Mouse (Mus musculus) granulocyte monocyte progenitor cell, adult 5-6 weeks (primary cell): Measurements from ENCODE around the gene Rapgef1. TPM values are rescaled to one million over a fixed set of nuclear protein-coding genes. Genes with fewer than 3 reads are reported as not detected.
A peak's percentile ranks its signal among the peaks of the same experiment; 100 is the strongest.
"Not testable (repeated sequence)": the region's sequence is repeated elsewhere in the genome, so short reads cannot be mapped to it uniquely, and the experiment has no call there.

Source experiments
- ATAC-seq: replicated peaks from 2 replicates; pipeline ENCODE4 v1.8.0; 2016; ENCODE audit warnings: mild to moderate bottlenecking, moderate TSS enrichment, inconsistent platforms; ENCODE audit not compliant: poor library complexity, severe bottlenecking
- total RNA-seq, 2 experiments: library from RNA; stranded (forward) in 1 of 2; stranded (reverse) in 1 of 2; fragments of 200-712, 200-1000 nt in 1 of 2; fragments of >200 nt in 1 of 2; fragmentation: Nextera tagmentation in 1 of 2; gene quantifications; 2 replicates each; pipeline ENCODE4 v1.2.3; 2014 to 2017

Rapgef1 gene
- total RNA-seq, 2 experiments from 2014 or later = 21.9 to 31.9 TPM

DNA sequence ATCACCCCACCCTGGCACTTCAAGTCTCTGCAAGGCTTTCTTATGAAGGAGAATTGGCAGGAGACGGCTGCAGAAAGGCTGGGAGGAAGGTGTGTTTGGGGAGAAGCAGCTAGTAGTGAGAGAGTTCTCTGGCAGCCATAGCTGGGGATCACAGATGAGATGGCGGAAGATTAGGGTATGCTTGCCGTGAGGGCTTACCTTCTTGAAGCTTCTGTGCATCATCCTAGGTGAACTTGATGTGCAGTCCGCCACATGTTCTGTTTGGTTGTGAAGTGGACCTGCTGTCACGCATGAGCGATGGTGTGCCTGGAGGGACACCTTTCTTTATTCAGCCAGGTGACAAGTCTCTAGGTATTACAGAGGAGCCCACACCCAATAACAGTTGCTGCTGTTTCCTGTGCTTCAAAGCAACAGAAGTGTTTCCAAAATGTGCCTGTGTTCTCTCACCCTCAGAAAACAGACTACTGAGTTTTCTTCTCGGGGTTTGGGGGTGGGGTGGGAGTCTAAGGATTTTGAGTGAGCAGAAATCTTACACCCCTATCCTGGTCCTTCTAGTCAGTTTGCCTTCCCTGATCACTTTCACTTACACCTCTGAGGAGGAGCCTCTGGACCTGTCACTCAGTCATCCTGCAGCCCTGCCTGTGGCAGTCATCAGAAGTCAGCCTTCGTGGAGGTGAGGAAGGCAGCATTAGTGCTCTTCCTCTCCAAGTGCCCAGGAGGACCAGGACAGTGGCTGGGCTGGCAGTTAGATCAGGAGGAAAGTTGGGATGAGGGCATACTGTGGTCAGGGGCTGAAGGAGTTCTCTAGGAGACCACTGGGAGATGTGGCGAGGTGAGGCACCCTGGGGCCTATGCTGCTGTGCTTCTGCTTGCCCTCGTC lies 2.8 kb downstream of the Rapgef1 start:
- ATAC-seq = no peak

DNA sequence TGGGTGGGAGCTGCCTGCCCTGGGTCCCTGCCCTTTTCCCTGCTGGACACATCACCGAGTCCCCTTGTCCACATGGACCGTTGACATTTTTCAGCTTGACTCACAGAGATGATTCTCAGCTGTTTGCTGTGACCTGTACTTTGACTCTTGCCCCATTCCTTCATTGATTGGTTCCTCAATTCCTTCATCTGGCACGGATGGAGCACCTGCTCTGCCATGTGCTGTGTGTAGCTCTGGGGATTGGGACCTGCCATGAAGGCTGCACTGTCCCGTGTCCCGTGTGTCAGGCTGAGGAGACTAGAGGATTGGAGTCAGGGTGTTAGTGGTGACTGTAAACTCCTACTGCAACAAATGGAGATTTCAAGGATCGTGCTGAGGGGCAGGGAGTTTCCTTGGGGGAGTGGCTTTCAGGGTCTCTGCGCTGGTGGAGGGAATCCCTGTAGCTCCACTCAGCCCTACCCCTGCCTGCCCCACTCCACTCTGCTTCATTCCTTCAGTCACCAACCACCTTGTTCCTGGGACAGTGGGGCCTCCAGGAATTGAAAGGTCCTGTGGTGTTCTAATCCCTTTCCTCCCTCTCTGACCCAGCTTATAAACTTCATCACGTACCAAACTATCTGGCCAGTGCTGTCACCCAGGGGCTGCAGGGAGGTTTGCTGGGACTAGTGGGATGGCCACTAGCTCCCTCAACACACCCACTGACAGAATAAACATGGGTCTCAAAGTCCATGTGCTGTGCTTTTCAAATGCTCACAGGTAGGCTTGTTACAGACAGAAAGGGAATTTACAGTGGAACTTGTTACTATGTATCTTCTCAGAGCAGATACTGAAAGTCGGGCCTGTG lies 3.9 kb downstream of the Rapgef1 start:
- no peak for ATAC-seq

DNA sequence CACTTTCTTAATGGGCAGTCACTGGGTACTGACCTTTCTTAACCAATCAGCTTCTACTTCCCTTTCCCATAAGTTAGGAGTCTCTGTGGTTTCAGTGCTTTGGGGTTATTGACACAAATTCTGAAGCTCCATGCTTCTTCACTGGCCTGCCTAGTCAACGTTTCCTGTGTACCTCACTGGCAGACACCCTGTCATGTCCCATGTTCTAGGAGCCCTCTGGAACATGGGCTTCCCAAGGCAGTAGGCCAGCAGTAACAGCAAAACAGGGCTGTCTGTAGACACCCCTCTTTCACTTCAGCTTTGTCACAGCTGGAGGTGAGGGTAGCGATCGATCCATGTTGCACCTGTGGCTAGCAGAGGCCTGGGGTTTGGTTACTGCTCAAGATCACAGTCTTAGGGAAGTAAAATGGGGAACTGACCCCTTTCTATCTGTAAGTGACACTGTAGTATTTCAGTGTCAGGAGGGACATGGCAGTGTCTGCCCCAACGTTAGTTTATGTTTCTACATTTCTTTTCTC lies 4.6 kb downstream of the Rapgef1 start:
- ATAC-seq = peak; percentile 72

DNA sequence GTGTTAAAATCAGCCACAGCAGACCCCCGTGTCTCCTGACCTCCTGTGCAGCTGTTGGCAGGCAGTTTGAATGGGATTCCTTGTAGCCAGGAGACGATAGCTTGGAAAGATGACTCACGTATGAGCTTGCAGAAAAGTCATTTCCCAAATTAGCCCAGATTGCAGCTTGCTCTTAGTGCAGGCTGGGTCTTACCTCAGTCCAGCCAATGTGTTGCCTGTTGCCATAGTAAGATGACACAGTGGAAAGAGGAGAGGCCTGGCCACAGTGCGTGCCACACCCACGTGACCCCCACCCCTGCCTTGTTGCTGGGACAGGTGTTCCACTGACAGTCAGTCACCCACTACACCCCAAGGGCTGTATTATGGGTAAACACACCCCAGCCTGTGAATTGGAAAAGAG lies 5.2 kb downstream of the Rapgef1 start:
- peak; percentile 67 for ATAC-seq

DNA sequence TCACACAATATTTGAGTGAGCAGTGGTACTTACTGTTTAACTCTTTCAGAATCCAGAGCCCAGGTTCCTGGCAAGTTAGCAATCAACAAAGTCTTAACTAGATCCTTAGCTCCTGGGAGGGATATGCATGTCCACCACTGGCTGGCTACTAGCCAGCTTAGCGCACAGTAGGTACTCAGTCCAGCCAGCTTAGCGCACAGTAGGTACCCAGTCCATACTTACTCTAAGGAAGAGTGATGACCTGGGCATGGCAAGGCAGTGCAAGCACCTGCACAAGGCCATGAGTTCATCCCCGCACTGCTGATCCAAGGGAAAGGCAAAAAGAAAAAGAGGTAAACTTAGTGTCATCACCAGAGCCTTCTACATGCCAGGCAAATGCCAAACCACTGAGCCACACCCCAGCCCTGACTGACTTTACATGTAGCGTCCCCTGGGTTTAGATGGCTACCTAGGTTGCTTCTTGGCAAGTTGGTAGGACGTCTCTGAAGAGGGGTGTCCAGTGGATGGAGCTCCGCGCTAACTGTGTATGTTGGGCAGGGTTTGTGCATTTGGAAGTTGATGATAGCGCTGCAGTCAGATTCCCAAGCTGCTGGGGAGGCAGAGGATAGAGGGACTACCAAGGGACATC lies 6.2 kb downstream of the Rapgef1 start:
- no peak for ATAC-seq

DNA sequence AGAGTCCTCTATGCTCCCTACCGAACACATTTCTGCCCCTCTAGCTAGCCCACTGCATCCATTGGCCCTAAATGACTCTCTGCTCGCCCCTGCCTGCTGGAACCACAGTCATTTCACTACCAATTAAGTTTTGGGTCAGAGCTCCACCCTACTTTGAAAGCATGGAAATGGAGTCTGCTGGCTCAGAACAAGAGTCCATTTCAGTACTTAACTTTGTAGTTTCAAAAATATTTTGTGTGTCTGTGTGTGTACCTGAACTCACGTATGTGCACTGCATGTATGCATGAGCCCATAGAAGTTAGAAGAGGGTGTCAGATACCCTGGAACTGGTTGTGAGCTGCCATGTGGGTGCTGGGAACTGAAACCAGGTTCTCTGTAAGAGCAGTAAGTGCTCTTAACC lies 7.8 kb downstream of the Rapgef1 start:
- ATAC-seq = no peak

DNA sequence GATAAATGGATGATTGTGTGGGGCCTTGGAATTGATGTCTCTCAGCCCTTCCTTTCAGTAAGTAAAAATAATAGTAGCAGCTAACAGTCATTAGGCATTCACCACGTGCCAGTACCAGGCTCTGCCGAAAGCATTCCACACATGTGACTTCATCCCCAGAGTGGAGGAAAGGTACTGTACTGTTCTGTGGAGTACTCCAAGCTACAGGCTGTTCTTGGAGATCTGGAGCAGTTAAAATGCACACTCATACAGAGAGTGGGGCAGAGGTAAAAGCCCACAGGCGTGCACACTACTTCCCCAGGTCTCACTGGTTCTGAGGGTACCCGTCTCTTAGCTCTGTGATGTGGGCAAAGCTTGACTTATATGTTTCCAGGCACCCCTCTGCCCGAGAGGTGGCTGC lies 8.7 kb downstream of the Rapgef1 start:
- ATAC-seq = no peak

DNA sequence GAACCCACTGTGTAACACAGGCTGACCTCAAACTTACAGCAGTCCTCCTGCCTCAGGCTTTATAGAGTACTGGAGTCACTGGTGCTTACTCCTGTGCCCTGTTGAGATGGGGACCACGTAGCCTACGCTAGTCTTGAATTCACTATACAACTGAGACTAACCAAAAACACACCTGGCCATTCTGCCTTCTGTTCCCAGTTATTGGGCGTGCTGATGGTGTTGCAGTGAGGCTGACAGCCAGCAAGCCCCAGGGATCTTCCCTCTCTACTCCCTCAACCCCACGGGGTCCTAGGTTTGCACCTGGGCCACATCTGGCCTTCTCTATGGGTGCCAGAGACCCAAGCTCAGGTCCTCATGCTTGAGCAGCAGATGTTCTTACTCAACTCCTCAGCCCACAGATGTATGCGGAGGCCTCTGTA lies 9.3 kb downstream of the Rapgef1 start:
- ATAC-seq = no peak

DNA sequence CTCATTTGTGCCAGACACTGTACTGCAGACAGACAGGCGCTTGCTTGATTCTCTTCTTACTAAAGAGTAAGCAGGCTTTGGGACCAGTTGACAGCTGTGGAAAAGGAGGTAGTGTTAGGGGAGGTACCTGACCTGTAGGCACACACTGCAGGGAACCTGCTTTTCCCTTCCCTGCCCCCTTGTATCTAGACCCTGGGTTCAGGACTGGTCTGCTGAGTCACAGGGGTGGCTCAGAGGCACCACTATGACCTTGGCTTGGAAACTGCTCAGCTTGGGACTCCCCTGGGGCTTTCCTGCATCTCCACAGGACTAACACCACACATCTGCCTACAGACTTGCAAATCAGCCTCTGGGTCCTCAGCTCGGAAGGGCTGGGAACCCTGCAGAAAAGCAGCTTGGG lies 9.8 kb downstream of the Rapgef1 start:
- no peak for ATAC-seq

DNA sequence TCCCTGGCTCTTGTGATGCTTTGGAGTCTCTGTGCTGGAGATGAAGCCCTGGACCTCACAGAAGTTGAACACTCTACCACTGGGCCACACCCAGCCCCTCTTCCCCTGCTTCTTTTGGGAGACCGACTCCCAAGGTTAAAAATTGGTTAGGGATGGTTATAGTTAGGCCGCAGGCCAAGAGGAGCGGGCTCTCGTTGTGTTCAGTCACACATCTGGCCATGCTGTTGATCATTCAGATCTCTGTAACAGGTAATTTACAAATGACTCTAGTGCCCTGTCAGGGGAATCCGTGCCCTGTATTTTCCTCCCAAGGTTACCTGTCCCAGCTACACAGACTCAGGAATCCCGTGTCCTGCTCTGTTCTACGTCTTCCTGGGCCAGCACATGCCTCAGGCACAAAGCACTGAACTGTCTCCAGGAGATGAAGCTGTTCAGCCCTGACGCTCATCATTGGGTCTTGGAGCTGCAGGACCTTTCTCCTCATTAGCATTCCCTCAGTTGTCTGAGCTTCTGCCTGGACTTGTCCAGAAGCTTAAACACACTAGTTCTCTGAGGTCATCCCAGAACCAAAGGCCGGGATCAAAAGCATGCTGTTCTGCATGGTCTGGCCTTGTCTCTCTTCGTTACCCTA lies 10.7 kb downstream of the Rapgef1 start:
- ATAC-seq = no peak

DNA sequence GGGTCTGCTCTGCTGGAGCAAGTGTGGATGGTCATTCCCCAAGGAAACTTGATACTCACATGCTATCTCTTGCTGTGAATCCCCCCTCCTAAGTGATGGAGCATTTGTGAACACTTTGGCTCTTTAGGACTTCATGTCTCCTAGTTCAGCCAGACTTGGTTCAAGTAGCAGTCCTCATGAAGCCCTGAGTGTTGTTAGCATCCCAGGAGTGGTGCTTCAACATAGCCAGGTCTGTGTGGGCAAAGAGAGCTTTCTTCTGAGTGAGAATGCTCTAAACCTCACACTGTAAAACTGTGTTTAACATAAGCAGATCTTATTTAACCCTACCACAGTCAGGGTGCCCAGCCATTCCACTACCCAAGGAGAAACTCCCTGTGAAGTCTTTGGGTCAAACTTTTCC lies 11.5 kb downstream of the Rapgef1 start:
- ATAC-seq = no peak

DNA sequence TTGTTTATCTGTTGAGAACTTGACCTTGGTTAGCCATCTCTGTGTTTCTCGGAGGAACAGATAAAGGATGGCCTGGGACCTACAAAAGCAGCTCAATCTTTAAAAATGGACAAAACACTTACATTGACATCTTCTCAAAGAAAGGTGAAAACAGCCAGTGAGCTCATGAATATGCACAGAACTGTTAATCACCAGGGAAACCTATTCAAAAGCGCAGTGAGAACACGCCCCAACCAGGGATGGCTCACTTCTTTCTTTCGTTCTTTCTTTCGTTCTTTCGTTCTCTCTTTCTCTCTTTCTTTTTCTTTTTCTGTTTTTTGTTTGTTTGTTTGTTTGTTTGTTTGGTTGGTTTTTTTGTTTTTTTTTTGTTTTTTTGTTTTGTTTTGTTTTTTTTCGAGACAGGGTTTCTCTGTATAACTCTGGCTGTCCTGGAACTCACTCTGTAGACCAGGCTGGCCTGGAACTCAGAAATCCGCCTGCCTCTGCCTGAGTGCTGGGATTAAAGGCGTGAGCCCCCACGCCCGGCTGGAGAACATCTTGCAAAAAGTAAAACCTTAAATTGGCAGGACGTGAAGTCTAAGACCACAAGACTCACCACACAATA lies 12.1 kb downstream of the Rapgef1 start:
- ATAC-seq = not testable (repeated sequence)

DNA sequence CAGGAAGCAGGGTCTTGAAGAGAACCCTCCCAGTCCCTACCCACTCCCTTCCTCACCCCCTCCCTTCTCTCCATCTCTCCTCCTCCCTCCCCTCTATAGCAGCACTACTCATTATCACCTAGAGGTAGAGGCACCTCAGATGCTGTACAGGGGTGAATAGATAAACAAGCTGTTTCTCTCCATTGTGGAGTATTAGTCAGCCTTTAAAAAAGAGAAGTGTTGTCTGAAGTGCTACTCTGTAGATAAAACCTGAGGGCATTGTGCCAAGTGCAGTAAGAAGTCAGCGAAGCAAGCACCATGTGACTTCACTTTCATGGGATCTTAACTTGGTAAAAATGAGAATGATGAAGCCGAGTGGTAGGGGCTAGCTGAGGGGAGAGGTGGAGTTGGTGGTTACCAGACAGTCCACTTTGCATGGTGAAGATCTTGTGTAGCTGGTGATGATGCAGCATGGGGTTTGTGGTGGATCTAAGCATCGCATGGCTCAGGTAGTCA lies 12.7 kb downstream of the Rapgef1 start:
- ATAC-seq = peak; percentile 82

DNA sequence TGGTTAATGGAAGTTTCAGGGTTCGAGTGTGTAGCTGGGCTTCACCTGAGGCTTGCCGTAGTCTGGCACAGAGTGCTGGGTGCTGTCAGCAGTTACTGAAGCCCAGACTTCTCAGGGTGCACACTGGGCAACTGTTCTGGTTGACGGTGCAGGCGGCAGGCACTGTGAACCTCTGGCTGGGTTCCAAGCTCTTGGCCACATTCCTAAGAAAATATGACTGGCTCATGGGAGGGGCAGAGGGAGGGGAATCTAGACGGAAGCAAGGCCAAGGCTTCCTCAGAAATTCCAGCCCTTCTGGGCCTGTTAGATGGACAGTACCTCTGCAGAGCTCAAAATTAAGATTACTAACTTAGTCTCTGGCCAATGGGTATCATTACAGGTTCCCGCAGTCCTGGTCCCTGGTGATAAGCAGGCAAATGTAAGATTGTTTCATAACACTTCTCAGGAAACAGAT lies 13.6 kb downstream of the Rapgef1 start:
- no peak for ATAC-seq

DNA sequence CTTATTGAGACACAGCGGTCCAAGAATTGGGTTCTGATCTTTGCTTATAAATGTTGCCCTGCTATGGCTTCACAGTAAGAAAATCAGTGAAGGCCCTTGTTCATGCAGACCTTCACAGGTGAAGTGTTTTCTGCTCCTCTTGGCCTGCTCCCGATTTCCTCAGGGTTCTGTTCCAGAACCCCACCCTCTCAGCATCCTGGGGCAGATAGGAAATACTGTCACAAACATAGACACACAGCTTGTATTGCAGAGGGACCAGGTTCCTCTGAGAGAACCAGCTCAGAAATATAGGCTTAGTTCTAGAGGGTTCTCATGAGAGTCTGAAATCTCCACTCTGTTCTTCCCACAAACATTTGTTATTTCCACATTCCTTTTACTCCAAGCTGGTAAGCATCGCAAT lies 14.3 kb downstream of the Rapgef1 start:
- ATAC-seq = no peak

DNA sequence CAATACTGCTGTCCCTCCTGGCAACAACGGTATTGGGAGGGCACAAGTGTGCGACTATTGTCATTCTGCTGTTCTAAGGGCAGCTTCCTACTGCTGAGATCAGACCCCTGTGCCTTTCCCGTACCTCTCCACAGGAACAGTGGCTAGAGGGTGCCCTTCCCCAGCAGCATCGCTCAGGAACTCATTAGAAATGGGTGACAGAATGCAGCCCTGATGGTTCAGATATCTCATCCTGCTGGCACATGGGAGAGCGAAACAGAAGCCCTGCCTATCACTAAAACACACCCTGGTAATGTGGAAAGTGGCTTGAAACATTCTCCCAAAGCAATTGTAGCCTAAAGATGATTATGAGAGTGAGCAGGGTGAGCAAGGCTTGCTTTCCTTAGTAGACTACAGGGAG lies 15.0 kb downstream of the Rapgef1 start:
- no peak for ATAC-seq

DNA sequence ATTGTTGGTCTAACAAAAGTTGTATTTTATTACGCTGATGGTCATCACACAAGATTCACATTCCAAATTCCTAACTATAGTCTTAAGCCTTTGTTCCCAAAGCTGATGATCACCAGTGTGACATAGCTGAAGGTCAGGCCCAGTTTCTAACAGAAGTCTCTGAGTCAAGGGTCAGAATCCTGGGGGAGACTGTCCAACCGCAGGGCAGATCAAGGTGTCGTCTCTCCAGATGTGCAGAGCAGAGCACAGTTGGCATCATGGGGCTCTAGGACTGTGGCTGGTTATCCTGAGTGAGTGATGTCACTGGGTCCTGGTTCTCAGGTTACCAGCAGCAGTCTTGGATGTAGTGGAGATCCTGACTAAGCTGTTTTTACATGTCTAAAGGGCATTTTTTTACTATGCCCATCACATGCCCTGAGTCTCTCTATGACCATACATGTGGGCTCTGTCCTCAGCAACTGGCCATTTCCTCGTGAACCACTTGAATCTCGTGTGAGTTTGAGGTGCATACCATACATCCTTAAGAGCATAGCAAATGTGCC lies 16.5 kb downstream of the Rapgef1 start:
- no peak for ATAC-seq

DNA sequence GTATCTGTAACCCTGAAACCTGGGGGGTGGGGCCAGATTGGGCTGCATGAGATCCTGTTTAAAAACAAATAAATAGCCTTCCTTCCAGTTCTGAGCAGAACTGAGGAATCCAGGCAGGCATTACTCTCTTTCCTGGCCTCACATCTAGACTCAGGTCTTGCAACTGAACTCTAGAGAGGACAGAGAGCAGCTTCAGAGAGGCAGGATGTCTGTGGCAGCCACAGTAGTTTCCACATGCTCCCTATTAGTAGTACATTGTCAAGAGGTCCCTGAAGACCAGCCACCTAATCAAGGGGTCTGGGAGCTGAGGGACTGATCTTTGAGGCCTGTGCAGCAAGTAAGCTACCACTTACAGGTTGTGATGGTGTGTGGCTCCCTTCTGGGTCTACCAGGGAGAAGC lies 18.0 kb downstream of the Rapgef1 start:
- no peak for ATAC-seq

DNA sequence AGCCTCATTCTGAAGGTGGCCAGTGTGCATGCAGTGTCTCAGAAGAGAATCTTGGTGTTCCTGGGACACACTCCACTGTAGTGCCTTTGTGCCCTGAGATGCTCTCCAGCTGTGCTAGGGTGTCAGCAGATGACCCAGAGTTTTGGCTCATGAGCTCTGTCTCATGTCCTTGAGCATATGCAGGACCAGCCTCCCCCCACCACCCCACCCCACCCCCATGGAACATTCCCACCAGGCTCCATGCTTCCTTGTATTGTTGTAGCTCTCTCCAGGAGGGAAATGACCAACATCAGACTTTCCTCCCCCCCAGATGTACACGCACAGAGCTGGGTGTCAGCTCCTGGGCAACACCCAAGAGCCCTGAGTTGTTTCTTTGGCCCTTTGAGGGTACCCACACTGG lies 19.9 kb downstream of the Rapgef1 start:
- no peak for ATAC-seq
